Mouse (Mus musculus) G1E (cell line): ENCODE data around the gene Cnnm3.

ENCODE experiments used
- CTCF ChIP-seq: IDR thresholded peaks from 2 replicates; pipeline ENCODE4 v1.5.1; 2012; ENCODE audit warnings: low read depth, low read length, inconsistent platforms, mixed read lengths
- GATA1 ChIP-seq: IDR thresholded peaks from 2 replicates; pipeline ENCODE4 v1.6.1; 2012; ENCODE audit warnings: borderline replicate concordance, low read length, inconsistent platforms, mixed read lengths
- GATA2 ChIP-seq: IDR thresholded peaks from 2 replicates; pipeline ENCODE4 v1.6.1; 2012; ENCODE audit warnings: low read depth, low read length, inconsistent platforms, borderline replicate concordance
- POLR2AphosphoS5 ChIP-seq: IDR thresholded peaks from 2 replicates; pipeline ENCODE4 v1.6.1; 2012; ENCODE audit warnings: low read depth, low read length, inconsistent platforms; ENCODE audit not compliant: insufficient replicate concordance
- TAL1 ChIP-seq: conservative IDR thresholded peaks from 2 replicates; pipeline ENCODE4 v1.6.1; 2012; ENCODE audit warnings: low read depth, low read length, inconsistent platforms, mixed read lengths

DNA sequence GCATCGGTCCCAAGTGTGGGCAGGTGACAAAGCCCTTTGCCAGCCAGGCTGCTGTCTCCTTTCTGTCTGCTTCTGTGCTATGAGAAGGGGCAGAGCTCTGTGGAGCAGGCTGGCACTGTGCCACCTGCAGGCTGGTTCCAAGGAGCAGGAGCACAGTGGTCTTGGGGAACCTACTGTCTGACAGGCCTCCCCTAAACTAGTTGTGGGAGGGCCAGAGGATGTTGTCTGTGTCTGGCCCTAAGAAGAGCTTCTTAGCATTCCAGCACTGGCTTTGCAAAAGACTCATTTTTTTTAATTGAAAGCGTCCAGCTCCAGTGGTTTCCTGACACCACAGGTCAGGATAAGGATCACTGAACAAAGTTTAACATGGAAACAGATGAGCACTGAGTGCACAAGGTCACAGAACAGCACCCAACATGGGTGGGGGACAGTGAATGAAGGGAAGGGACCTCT lies 33.3 kb upstream of the Cnnm3 start:
- no peak for TF ChIP-seq CTCF
- TF ChIP-seq TAL1: no peak
- TF ChIP-seq GATA1: no peak
- no peak for TF ChIP-seq GATA2
- TF ChIP-seq POLR2AphosphoS5: no peak
